Mouse (Mus musculus) limb, embryonic 15.5 days (tissue): Measurements from ENCODE around the gene Lbx2. TPM values are rescaled to one million over a fixed set of nuclear protein-coding genes. Genes with fewer than 3 reads are reported as not detected.

Experiments
- ATAC-seq: fragments of 200-750 bp; cut with Nextera tagmentation; 2 replicates; pipeline ENCODE4 v1.8.0; 2017; ENCODE audit warnings: low read depth, moderate TSS enrichment; ENCODE audit not compliant: insufficient number of reproducible peaks, low FRiP score, low TSS enrichment
- H3K27ac ChIP-seq: fragments of 300-500 bp; sonication (generic); 2 replicates; pipeline ENCODE4 v1.5.1; 2015; ENCODE audit warnings: moderate library complexity, mild to moderate bottlenecking, inconsistent platforms
- H3K27me3 ChIP-seq: fragments of 300-500 bp; sonication (generic); 2 replicates; pipeline ENCODE4 v1.6.1; 2015; ENCODE audit warnings: inconsistent platforms
- H3K36me3 ChIP-seq: fragments of 300-500 bp; sonication (generic); 2 replicates; pipeline ENCODE4 v1.6.1; 2015; ENCODE audit warnings: inconsistent platforms
- H3K4me1 ChIP-seq: fragments of 300-500 bp; sonication (generic); 2 replicates; pipeline ENCODE4 v1.6.1; 2015; ENCODE audit warnings: inconsistent platforms
- H3K4me2 ChIP-seq: fragments of 300-500 bp; sonication (generic); 2 replicates; pipeline ENCODE4 v1.6.1; 2015; ENCODE audit warnings: mild to moderate bottlenecking, inconsistent platforms
- H3K4me3 ChIP-seq: fragments of 300-500 bp; sonication (generic); 2 replicates; pipeline ENCODE4 v1.5.1; 2015; ENCODE audit warnings: mild to moderate bottlenecking, inconsistent platforms
- H3K9ac ChIP-seq: fragments of 300-500 bp; sonication (generic); 2 replicates; pipeline ENCODE4 v1.6.1; 2015; ENCODE audit warnings: inconsistent platforms
- H3K9me3 ChIP-seq: fragments of 300-500 bp; sonication (generic); 2 replicates; pipeline ENCODE4 v1.6.1; 2016; ENCODE audit warnings: inconsistent platforms
- WGBS: fragments of 180-500 bp; shearing (Covaris S2); methylation state at CpG from one replicate; pipeline ENCODE4 v1.1.7; 2015; 5-methylcytosine and 5-hydroxymethylcytosine counted together
- polyA plus RNA-seq: library from polyadenylated mRNA; unstranded; fragments of >200 nt; fragmentation: Nextera tagmentation; extraction: Ambion mirVana; gene quantifications from 2 replicates; pipeline ENCODE4 v1.2.1, GENCODE M21; 2015

Gene Lbx2
- polyA plus RNA-seq, 1 experiment from 2014 or later = 0.41 TPM

DNA sequence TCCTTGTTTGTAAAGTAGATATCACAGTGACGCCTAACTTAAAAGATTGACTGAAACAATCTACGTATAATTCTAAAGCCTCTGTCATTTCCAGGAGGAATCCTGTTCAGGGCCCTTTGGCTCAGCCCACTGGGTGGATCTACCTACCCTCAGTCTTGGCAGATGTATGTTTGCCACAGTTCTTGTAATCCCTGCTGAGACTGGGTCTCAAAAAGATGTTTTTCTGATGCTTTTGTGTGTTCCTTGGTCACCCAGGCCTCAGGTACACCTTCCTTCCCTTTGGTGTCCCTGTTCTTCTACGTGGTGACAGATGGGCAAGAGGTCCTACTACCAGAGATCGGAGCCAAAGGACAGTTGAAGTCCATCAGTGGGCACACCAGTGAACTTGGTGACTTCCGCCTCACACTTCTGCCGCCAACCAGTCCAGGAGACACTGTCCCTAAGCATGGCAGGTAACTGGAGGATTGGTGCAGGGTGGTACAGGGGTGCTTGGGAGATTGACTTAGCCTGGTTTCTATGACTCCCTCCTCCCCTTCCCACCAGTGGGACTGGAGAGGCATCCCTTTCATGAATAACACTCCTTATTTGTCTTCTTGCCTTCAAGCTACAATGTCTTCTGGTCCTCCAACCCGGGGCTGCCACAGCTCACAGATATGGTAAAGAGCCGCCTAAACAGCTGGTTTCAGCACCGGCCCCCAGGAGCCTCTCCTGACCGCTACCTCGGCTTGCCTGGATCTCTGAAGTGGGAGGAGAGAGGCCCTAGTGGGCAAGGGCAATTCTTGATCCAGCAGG lies 30.4 kb downstream of the Lbx2 start:
- WGBS = 74% methylated on average over 11 of the region's 11 CpGs
- H3K27ac ChIP-seq = 0 out of 2 replicates have a peak overlapping the region, but pooled peaks have one; percentile 89

GRCm38 (mm10) chr6:83117165-83117438 lies 30.9 kb downstream of the Lbx2 start:
- peak overlapping the region; percentile 70; the same call in 1 of the 2 replicates for H3K4me2 ChIP-seq

More for the DNA sequence above, 30.4 kb downstream of the Lbx2 start:
- peak overlapping the region; percentile 91 for H3K9ac ChIP-seq
- H3K36me3 ChIP-seq = peaks cover 30% of the 10 kb centered on the region
- no peak for ATAC-seq
- peaks cover 43% of the 10 kb centered on the region for H3K4me1 ChIP-seq
- H3K4me2 ChIP-seq = peak overlapping the region; percentile 70
- no peaks in the 10 kb centered on the region for H3K9me3 ChIP-seq
- H3K27me3 ChIP-seq = no peaks in the 10 kb centered on the region
- peak overlapping the region; percentile 96 for H3K4me3 ChIP-seq

DNA sequence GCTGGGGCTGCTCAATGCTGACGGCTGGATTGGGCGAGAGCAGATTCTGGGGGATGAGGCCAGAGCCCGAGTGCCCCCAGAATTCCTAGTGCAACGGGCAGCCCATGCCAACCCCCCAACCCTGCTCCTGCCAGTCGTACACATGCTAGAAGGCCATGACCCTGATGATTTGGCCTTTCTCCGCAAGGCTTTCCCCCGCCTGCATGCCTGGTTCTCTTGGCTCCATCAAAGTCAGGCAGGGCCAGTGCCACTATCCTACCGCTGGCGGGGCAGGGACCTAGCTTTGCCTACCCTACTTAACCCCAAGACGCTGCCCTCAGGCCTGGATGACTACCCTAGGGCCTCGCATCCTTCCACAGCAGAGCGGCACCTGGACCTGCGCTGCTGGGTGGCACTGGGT lies 31.4 kb downstream of the Lbx2 start:
- Histone ChIP-seq H3K4me2 (no peak overlapping the region), H3K4me3 (no peak overlapping the region), H3K9me3 (no peaks in the 10 kb centered on the region), H3K27ac (no peak overlapping the region), H3K9ac (no peak overlapping the region), H3K4me1 (peaks cover 53% of the 10 kb centered on the region), H3K36me3 (peaks cover 30% of the 10 kb centered on the region), H3K27me3 (no peaks in the 10 kb centered on the region)
- no peak for ATAC-seq
- 86% methylated on average over 13 of the region's 13 CpGs for WGBS

More at GRCm38 (mm10) chr6:83117165-83117438, 30.9 kb downstream of the Lbx2 start:
- ATAC-seq = no peak
- Histone ChIP-seq H3K27ac (no peak overlapping the region), H3K4me3 (peak overlapping the region; percentile 96; the same call in 1 of the 2 replicates), H3K4me1 (peaks cover 48% of the 10 kb centered on the region), H3K9me3 (no peaks in the 10 kb centered on the region), H3K9ac (no peak overlapping the region), H3K36me3 (peaks cover 30% of the 10 kb centered on the region), H3K27me3 (no peaks in the 10 kb centered on the region)
- WGBS = 79% methylated on average over 4 of the region's 4 CpGs

DNA sequence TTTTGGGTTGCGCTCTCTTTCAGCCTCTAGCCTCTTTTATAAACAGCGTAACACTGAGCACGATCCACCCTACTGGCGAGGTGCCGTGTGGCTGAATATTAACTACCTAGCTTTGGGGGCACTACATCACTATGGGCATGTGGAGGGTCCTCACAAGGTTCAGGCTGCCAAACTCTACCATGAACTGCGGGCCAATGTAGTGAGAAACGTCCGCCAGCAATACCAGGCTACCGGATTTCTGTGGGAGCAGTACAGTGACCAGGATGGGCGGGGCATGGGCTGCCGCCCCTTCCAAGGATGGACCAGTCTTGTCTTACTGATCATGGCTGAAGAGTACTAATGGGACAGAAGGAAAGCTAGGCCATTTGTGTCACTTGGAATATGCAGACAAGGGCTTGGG lies 32.2 kb downstream of the Lbx2 start:
- H3K4me2 ChIP-seq = no peak overlapping the region
- H3K27ac ChIP-seq = no peak overlapping the region
- no peak overlapping the region for H3K4me3 ChIP-seq
- peaks cover 59% of the 10 kb centered on the region for H3K4me1 ChIP-seq
- 85% methylated on average over 11 of the region's 11 CpGs for WGBS
- ATAC-seq = no peak
- H3K36me3 ChIP-seq = peaks cover 30% of the 10 kb centered on the region
- H3K9me3 ChIP-seq = no peaks in the 10 kb centered on the region
- no peaks in the 10 kb centered on the region for H3K27me3 ChIP-seq
- H3K9ac ChIP-seq = no peak overlapping the region

DNA sequence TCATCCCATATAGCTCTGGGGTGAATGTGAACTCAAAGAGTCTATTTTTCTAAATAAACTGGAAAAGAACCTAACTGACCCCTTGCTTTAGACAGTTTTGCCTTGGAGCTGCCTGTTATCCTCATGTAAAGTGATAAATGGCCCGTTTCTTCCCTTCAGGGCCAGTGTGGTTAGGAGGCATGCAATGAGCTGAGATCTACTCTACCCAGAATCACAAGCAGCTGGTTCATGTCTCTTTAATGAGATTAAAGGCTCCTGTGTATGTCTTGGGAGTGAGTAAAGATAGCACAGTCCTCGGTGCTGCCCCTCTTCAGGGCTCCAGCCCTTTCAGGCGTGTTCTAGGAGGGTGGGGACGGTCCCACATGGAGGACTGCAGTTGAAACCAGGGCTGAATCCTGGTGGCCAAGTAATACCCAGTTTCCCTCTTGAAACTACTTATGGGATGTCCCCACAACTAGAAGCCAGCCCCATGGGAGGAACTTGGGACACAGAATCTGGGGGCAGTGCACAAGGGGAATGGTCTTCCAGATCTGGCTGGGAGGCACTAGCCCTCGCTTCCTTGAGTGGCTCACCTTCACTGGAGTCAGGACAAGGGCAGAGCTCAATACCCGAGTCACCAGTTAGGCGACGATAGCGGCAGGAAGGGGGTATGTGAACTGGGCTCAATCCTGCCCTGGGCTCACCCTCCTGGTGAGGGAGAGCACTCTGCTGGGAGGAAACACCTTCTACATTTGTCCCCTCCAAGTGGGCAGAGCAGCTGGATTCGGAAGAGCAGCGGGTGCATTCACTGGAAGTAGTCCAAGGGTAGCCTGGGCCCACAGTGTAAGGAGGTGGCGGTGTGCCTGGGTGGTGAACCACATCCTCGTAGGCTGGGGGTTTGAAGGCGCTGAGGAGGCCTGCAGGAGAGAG lies 32.9 kb downstream of the Lbx2 start:
- Histone ChIP-seq H3K27me3 (no peaks in the 10 kb centered on the region), H3K4me1 (peaks cover 65% of the 10 kb centered on the region), H3K36me3 (peaks cover 30% of the 10 kb centered on the region), H3K27ac (no peak overlapping the region), H3K4me3 (no peak overlapping the region), H3K9ac (no peak overlapping the region), H3K4me2 (no peak overlapping the region), H3K9me3 (no peaks in the 10 kb centered on the region)
- 81% methylated on average over 14 of the region's 14 CpGs for WGBS
- ATAC-seq = no peak

GRCm38 (mm10) chr6:83119734-83120051 lies 33.5 kb downstream of the Lbx2 start:
- peak overlapping the region; percentile 79; the same call in 1 of the 2 replicates for H3K4me3 ChIP-seq
- H3K27ac ChIP-seq = no peak overlapping the region
- ATAC-seq = no peak
- no peak overlapping the region for H3K9ac ChIP-seq
- no peaks in the 10 kb centered on the region for H3K27me3 ChIP-seq
- 73% methylated on average over 7 of the region's 7 CpGs for WGBS
- H3K36me3 ChIP-seq = peaks cover 30% of the 10 kb centered on the region
- no peak overlapping the region for H3K4me2 ChIP-seq
- peaks cover 67% of the 10 kb centered on the region for H3K4me1 ChIP-seq
- no peaks in the 10 kb centered on the region for H3K9me3 ChIP-seq

DNA sequence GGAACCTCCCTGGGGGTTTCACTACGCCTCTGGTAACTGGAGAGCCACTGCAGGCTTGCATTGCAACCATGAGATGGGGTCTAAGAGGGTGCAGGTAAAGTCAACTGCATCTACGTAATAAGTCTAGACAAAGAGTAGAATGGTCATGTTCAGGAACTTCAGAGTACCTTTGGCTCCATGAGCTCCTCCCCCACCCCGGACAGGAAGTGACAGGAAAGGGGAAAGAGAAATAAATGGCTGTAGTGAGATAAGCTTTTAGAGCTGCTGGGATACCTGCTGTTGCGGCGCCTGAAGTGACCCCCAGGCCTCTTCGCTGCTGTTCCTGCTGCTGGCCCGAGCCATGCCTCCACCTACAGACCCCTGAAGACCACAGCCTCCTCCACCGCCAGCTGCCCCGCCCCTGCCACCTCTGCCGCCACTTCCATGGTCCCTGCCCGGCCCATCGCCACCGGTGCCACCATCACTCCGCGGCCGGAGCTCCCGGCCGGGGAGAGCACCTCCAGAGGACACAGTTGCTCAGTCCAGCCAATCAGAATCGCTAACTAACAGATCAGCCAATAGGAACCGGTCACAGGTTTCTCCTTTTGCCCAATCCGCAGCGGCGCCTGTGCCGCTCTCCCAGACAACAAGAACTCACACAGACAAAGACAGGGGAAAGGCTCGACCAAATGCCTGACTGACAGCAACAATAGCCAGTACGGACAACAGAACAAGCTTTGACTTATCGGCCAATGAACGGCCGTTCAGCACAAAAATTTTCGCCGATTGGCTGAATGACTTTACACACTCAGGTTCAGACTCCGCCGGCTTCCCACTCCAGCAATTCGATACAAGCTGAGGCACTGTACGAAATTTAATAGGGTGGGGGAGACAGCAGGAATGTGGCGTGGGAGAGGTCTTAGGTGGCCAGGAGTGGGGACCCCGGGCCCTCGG lies 35.0 kb downstream of the Lbx2 start, which contains the start of gene Wbp1:
Gene Wbp1, minus strand, starts transcription at position 630 of the 933 bp plus-strand sequence.
- peak; percentile 96 for ATAC-seq
- Histone ChIP-seq H3K4me3 (peak within 1 kb of the TSS; percentile 79), H3K27me3 (no peaks in the 10 kb centered on the region), H3K9ac (peak within 1 kb of the TSS; percentile 83), H3K4me2 (peak within 1 kb of the TSS; percentile 92), H3K36me3 (peaks cover 30% of the 10 kb centered on the region), H3K4me1 (peaks cover 66% of the 10 kb centered on the region), H3K27ac (peak within 1 kb of the TSS; percentile 98), H3K9me3 (no peaks in the 10 kb centered on the region)
- under 1% methylated on average over 38 of the region's 38 CpGs for WGBS

- 1% methylated on average over 46 of the region's 52 CpGs for WGBS
- ATAC-seq = no peak
- Histone ChIP-seq H3K4me1 (peaks cover 57% of the 10 kb centered on the region), H3K27ac (peak overlapping the region; percentile 98), H3K36me3 (peaks cover 26% of the 10 kb centered on the region), H3K9me3 (no peaks in the 10 kb centered on the region), H3K4me2 (peak overlapping the region; percentile 92), H3K4me3 (peak overlapping the region; percentile 79), H3K9ac (peak overlapping the region; percentile 83), H3K27me3 (no peaks in the 10 kb centered on the region)
These were observed 35.9 kb downstream of the Lbx2 start for GRCm38 (mm10) chr6:83121863-83122710.

DNA sequence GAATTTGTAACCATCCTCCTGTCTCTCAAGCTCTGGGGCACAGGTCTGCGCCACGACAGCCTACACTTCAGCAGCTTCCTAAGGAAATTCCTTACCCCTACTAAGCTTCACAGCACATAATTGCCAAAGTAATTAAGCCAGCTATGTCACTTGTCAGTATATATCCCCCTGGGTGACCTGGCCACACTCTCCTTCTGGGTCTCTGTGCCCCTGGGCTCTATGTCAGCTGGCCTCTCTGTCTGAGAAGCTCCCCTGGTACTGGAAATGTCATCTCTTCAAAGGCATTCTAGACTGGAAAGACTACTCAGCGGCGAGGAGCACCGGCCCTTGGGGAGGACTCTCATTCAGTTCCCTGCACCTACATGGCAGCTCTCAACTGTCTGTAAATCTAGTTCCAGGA lies 36.8 kb downstream of the Lbx2 start:
- no peaks in the 10 kb centered on the region for H3K9me3 ChIP-seq
- H3K9ac ChIP-seq = no peak overlapping the region
- WGBS = 73% methylated on average over 5 of the region's 5 CpGs
- no peaks in the 10 kb centered on the region for H3K27me3 ChIP-seq
- peak overlapping the region; percentile 98; the same call in 1 of the 2 replicates for H3K27ac ChIP-seq
- peaks cover 17% of the 10 kb centered on the region for H3K36me3 ChIP-seq
- H3K4me3 ChIP-seq = peak overlapping the region; percentile 79; the same call in 1 of the 2 replicates
- no peak for ATAC-seq
- H3K4me2 ChIP-seq = peak overlapping the region; percentile 92
- H3K4me1 ChIP-seq = peaks cover 52% of the 10 kb centered on the region

GRCm38 (mm10) chr6:83124851-83125312 lies 38.7 kb downstream of the Lbx2 start:
- H3K9ac ChIP-seq = peak overlapping the region; percentile 66
- peak overlapping the region; percentile 90 for H3K4me2 ChIP-seq
- H3K36me3 ChIP-seq = no peaks in the 10 kb centered on the region
- H3K27ac ChIP-seq = peak overlapping the region; percentile 75
- H3K9me3 ChIP-seq = no peaks in the 10 kb centered on the region
- no peak for ATAC-seq
- no peaks in the 10 kb centered on the region for H3K27me3 ChIP-seq
- under 1% methylated on average over 30 of the region's 30 CpGs for WGBS
- H3K4me1 ChIP-seq = peaks cover 44% of the 10 kb centered on the region
- peak overlapping the region; percentile 75 for H3K4me3 ChIP-seq
